Mouse (Mus musculus): ENCODE results near the gene Gmds.
A peak's percentile ranks its signal among the peaks of the same experiment; 100 is the strongest.

DNA sequence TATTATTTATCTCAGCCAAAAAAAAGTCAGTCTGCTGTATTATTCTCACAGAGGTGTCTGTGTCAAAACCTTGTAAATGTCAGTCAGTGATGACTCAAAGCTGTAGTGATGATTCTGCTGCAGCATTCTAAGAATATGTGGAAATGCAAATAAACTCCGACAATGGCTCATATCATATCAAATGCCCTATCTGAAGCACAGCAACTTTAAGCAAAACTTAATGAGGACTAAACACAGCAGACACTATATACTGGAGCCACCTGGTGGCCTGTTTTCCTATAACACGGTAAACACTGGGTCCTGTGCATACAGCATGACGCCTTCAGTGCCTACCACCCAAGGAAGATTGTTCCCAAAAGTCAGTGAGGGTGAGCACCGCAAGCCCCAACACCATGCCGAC lies 41.1 kb downstream of the Gmds start:
- TF ChIP-seq POLR2A (IDR thresholded peaks at IDR 0.05; ENCODE audit: extremely low read depth, insufficient read depth, low read length) (no peak), CTCF (IDR thresholded peaks at IDR 0.05; ENCODE audit: extremely low read depth, insufficient read depth, low read length) (peak; percentile 54; the same call in 1 of the 2 replicates)
